In genomic region chr7:83859378-83860083, GRCm38 (mm10) we compare ENCODE assay signal across 11 mouse cellular contexts. TPM values are rescaled to one million over a fixed set of nuclear protein-coding genes. Genes with fewer than 3 reads are reported as not detected.
DNase-seq lines count a peak whose midpoint lies in the region; ATAC-seq and TF ChIP-seq lines count a peak whose summit lies in the region.
"Had no signal": no experiment of that assay in that cellular context is flagged by ENCODE, and none has a peak within 500 bp of the region (broad histone marks: within the 10 kb centered on the region; RNA-seq: fewer than 3 reads in every experiment).

No protein-coding gene starts in this region.

- H3K36me3 ChIP-seq in small intestine, adult 2 months (ENCODE audit: control insufficient read depth, insufficient read depth, low read length) = no peaks in the 10 kb centered on the region
- H3K36me3 ChIP-seq in midbrain, embryonic 15.5 days (replicated peaks) = no peaks in the 10 kb centered on the region
- H3K36me3 ChIP-seq: embryonic facial prominence, embryonic 12.5 days; limb, embryonic 13.5 days had no signal

- WGBS in small intestine, adult 2 months = 17% methylated on average over 4 of the region's 4 CpGs
- 66% methylated on average over 4 of the region's 4 CpGs for WGBS in midbrain, embryonic 15.5 days

- no peak for TF ChIP-seq POLR2A in small intestine, adult 2 months (IDR thresholded peaks at IDR 0.05; ENCODE audit: low read depth, low read length)

- no peak overlapping the region for H3K4me2 ChIP-seq in midbrain, embryonic 15.5 days
- H3K4me2 ChIP-seq: embryonic facial prominence, embryonic 12.5 days; limb, embryonic 13.5 days had no signal

- H3K9me3 ChIP-seq in midbrain, embryonic 15.5 days = no peaks in the 10 kb centered on the region
- H3K9me3 ChIP-seq: embryonic facial prominence, embryonic 12.5 days; limb, embryonic 13.5 days had no signal

- no peak for ATAC-seq in midbrain, embryonic 15.5 days (replicated peaks)

- TF ChIP-seq CTCF in small intestine, adult 2 months (IDR thresholded peaks at IDR 0.05; ENCODE audit: extremely low read depth, insufficient read length, insufficient replicate concordance, low read depth, low read length) = 0 out of 2 replicates have a peak, but pooled peaks have one; percentile 2

- H3K4me1 ChIP-seq in small intestine, adult 2 months (ENCODE audit: control insufficient read depth, insufficient read depth, insufficient read length, low read length) = peaks cover 12% of the 10 kb centered on the region
- H3K4me1 ChIP-seq in midbrain, embryonic 15.5 days = no peaks in the 10 kb centered on the region
- H3K4me1 ChIP-seq: embryonic facial prominence, embryonic 12.5 days; limb, embryonic 13.5 days had no signal

- H3K9ac ChIP-seq in midbrain, embryonic 15.5 days = no peak overlapping the region
- H3K9ac ChIP-seq: embryonic facial prominence, embryonic 12.5 days; limb, embryonic 13.5 days had no signal

- H3K4me3 ChIP-seq in small intestine, adult 2 months (ENCODE audit: low read depth, low read length) = no peak overlapping the region
- H3K4me3 ChIP-seq in midbrain, embryonic 15.5 days = no peak overlapping the region
- H3K4me3 ChIP-seq: embryonic facial prominence, embryonic 12.5 days; limb, embryonic 13.5 days; myocyte had no signal

- peak; percentile 31 for DNase-seq in ovary, postnatal 36 days (ENCODE audit: low spot score)
- no peak for DNase-seq in ovary, postnatal 10 days (ENCODE audit: low spot score)
- peak; percentile 50 for DNase-seq in gastrocnemius, postnatal 10 days
- DNase-seq in lung, adult 18-20 months = peak; percentile 51 to 58
- no peak for DNase-seq in cerebellum, adult 8-10 months
- no peak for DNase-seq in layer of hippocampus, postnatal 14 days (ENCODE audit: low spot score in 2 of 2)

- no peaks in the 10 kb centered on the region for H3K27me3 ChIP-seq in small intestine, adult 2 months (ENCODE audit: control insufficient read depth, insufficient read depth, low read length)
- no peaks in the 10 kb centered on the region for H3K27me3 ChIP-seq in midbrain, embryonic 15.5 days (replicated peaks)
- H3K27me3 ChIP-seq: embryonic facial prominence, embryonic 12.5 days; limb, embryonic 13.5 days had no signal

- H3K27ac ChIP-seq in small intestine, adult 2 months (ENCODE audit: insufficient read depth, low read depth, low read length) = peak overlapping the region; percentile 49
- no peak overlapping the region for H3K27ac ChIP-seq in midbrain, embryonic 15.5 days
- H3K27ac ChIP-seq: embryonic facial prominence, embryonic 12.5 days; limb, embryonic 13.5 days had no signal

RNA-seq across cellular contexts. Expression of gene Tlnrd1, which starts 24.6 kb away (rescaled TPM):
- 10 to 100 TPM in 1 of 2 experiments, 1 to 10 TPM in 1; 6.8 to 10.9 TPM for total RNA-seq in gastrocnemius, postnatal 10 days (2021)
- 62.0 and 117 TPM in 2 replicates for polyA plus RNA-seq in small intestine, adult 2 months (2012; rRNA removed)
- total RNA-seq in layer of hippocampus, postnatal 14 days (2021) = 10 to 100 TPM; 16.7 to 17.4 TPM
- polyA plus RNA-seq in midbrain, embryonic 15.5 days (2015; fragmentation: Nextera tagmentation; extraction: Ambion mirVana) = 10.1 and 12.1 TPM in 2 replicates

RNA-seq across cellular contexts. Expression of gene Mesd, which starts 24.7 kb away (rescaled TPM):
- 10 to 100 TPM; 43.4 to 54.3 TPM for total RNA-seq in gastrocnemius, postnatal 10 days (2021)
- 2.2 and 2.4 TPM in 2 replicates for polyA plus RNA-seq in small intestine, adult 2 months (2012; rRNA removed)
- 10 to 100 TPM; 45.3 to 64.1 TPM for total RNA-seq in layer of hippocampus, postnatal 14 days (2021)
- 64.7 and 67.1 TPM in 2 replicates for polyA plus RNA-seq in midbrain, embryonic 15.5 days (2015; fragmentation: Nextera tagmentation; extraction: Ambion mirVana)

Comparison
In these comparisons a context has a peak if more than half of its experiments do, and no peak if none do; other contexts are left out.
1. DNase-seq: peak in ovary, postnatal 36 days (single experiment), gastrocnemius, postnatal 10 days (single experiment) and lung, adult 18-20 months (2 of 2); none in ovary, postnatal 10 days (single experiment), cerebellum, adult 8-10 months (single experiment) and layer of hippocampus, postnatal 14 days (0 of 2).